Mouse (Mus musculus) left cerebral cortex, postnatal 4 days (tissue): ENCODE measurements at regions not wholly inside any gene's neighbourhood (a gene's known extent, or its start where the extent isn't known, plus 50 kb on each side); places are given as distances from the start of the nearest gene placed in this dataset.

ENCODE experiments used
- DNase-seq: peaks from one replicate; pipeline ENCODE4 v3.0.0-alpha.2; 2022
- intact Hi-C: fragments of 180-260 bp; cut with DNase I; formaldehyde crosslinking; loops from one replicate; pipeline ENCODE4 v1.15.1; 2025

DNA sequence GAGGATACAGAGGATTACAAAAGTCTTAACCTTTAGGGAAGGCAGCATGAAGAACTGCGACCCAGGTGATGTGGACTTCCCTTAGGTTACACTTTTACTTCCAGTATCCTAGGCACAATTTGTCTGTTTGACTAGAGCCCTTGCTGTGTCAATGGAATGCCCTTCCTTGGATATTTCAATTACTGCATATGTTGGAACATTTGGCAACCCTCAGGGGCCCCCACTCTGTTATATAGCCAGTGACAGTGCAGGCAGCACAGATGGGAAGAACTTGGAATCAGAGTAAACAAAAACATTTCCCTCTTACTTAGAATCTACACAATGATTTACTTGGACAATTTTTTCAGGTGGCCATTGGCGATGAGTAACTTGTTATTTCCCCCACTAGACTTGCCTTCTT is 82.4 kb downstream of the Izumo3 start:
- peak; percentile 32 for DNase-seq
- intact Hi-C loops = no loop called here

GRCm38 (mm10) chr4:92060973-92061372 is 86.1 kb downstream of the Izumo3 start:
- intact Hi-C loops = no loop called here
- no peak for DNase-seq

GRCm38 (mm10) chr4:92054899-92055298 is 92.1 kb downstream of the Izumo3 start:
- intact Hi-C loops = no loop called here
- DNase-seq = no peak

GRCm38 (mm10) chr4:92024498-92025113 is 122.4 kb downstream of the Izumo3 start:
- no peak for DNase-seq
- intact Hi-C loops = loop anchor here (5.0 kb wide), 1 partner anchor 1983 kb away; no protein-coding TSS in a partner anchor

GRCm38 (mm10) chr4:92000263-92000662 is 146.8 kb downstream of the Izumo3 start:
- no peak for DNase-seq
- intact Hi-C loops = no loop called here

DNA sequence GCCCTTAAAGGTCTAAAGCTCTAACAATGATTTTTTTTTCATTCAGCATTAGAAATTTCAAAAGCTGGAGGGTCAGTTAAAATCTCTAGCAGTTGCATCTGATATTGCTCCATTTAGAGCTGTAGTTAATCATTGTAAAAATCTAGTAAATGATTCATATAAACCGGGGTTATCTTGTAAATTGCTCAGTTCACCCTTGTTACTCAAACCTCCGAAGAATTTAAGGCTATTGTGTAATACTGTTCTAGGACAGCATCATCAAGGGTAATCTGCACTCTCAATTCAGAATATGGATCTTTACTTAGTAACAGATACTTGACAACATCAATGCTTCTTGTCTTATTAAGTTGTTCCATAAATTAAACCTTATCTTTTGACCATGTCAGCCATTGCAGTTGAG is 157.7 kb downstream of the Izumo3 start:
- intact Hi-C loops = no loop called here
- no peak for DNase-seq
